Mouse (Mus musculus): ENCODE measurements around the gene Gm6899. TPM values are rescaled to one million over a fixed set of nuclear protein-coding genes. Genes with fewer than 3 reads are reported as not detected.

Gm6899 gene
- not detected in 2 replicates for polyA plus RNA-seq (2012)

DNA sequence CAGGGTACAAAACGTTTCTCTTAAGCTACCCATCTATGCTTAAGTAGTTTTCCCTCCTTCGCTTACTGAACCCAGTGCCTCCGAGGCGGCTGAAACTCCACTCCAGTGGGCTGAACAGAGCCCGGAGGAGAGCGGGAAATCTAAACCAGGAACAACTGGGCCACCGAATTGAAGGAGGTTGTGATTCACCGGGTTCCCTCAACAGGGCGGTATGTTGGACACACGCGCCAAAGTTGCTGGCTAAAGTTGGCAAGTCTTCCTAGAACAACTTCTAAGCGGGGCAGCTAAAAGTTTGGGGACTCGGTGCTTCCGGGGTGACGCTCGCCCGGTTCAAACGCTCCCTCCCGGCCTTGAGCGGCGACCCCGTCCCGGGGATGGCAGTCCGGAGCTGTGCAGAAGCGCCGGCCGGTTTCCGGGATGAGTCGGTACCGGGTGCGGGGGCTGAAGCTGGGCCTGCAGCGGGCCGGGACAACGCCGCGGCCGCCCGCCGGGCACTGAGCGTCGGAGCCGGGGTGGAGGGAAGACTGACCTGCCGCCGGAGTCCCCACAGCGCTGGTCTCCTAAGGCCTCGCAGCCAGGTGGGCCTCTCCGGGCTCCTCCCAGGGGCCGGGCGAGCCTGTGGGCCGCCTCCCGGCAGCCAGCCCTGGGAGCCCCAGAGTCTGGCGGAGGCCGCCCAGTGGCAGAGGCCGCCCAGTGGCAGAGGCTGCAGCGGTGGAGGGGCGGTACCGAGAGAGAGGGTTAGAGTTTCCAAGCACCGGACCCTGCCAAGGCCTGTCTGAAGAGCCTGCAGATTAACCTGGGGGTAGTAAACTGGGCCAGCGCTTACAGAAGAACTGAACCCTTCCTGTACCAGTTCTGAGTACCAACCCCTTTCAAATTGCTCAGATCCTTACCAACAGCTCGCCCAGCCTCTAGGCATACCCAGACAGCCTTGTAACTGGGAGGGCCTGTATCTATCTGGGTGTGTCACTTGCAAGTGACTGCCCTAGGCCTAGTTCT is at the start of gene Gm6899, which contains the start of gene Vrk2:
Gene Gm6899 (plus strand): TSS at position 181 of the 999 bp plus-strand sequence.
Gene Vrk2 (minus strand): TSS at position 939 of the 999 bp plus-strand sequence.
- TF ChIP-seq GATA1 (IDR thresholded peaks at IDR 0.05; ENCODE audit: low read length), result no peak

DNA sequence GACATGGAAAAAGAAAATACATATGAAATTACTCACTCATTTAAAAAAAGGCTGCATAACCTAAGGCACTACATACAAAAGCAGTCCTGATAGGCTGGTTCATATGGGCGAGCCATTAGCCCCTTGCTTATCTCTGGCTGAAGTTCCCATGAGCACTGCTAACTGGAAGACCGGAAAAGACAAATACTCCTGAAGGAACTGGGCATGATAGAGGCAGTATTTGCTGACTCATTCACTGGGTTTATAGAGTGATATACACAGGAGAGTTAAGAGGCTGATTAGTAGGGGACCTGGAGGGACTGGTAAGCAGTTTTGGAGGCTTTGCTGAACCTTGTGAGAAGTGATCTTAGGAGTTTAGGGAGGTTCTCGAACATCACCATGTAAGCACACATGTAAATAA is 41.5 kb upstream of the Gm6899 start:
- TF ChIP-seq GATA1 (IDR thresholded peaks at IDR 0.05; ENCODE audit: low read length), result peak; percentile 84

DNA sequence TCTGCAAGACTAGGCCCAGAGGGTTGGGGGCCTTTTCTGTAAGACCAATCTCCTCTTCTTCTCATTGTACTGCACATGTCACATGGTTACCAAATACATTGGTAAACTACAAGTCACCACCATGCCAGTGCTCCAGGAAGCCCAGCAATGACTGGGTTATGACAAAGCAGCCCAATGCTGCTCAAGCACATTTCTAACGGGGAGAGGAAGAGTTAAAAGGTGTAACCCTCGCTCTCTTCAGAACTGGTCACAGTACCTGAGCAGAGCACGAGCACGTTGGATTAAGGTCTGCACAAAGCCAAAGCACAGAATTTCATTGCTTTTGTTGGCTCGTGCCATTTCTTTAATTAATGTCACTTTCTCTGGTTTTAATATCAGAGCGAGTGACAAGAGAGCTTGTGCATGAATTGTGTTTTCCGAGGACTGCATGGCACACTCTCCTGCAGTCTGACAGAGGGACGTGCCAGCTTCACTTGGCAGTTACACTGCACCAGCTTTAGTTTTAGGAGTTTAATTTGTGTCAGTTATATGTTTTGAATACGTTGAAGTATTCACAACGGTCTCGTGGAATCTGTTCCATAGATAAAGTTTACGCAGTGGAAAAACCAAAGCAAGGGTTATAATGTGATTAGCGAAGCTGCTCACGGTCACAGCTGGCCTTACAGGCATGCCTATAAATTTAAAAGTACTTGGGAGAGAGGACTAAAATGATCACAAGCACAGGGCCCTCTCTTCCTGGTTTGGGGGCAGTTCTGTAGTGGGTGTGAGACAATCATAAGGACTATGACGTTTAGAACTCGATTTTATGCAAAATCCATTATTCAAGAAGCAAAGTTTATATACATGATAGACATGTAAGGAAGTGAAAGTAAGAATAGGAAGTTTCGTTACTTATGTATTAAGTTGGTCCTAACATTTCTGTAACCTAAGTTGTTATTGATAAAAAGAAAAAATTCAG is 7.4 kb upstream of the Gm6899 start:
- no peak for TF ChIP-seq GATA1 (IDR thresholded peaks at IDR 0.05; ENCODE audit: low read length)

DNA sequence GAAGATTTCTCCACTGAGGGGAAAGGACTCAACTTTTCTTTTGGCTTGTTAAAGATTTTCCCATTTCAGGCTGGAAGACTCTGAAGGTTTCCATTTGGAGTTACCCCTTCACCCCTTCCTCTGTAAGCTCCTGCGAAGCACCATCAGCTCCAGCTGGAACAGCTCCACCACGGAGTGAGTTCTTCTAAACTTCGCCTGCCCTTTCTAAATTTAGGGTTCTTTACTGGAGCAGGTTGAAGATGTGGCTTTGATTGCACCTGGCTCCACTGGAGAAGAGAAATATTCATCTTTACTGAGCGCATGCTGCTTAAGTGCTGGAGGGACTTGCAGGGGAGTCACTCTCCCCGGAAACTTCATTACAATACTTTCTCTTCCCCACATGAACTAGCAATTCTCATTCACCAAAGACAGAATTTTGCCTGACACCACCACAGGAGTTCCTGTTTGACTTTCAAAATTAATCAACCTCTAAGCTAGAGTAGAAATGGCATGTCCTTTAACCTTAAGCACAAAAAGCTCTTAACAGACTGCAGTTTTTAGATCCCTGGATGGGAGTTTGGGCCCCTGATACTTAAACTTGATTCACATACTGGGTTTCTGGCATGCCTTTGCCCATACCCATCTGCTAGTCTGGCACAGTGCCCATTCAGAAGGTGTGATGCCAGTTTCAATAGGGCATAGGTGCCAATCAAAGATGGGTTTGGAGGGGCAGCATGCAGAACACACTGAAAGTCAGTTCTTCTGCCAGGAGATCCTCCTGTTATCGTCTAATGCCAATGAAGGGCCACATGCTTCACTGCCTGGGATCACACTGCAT is 6.5 kb upstream of the Gm6899 start:
- no peak for TF ChIP-seq GATA1 (IDR thresholded peaks at IDR 0.05; ENCODE audit: low read length)

GRCm38 (mm10) chr11:26587184-26587524 is 5.9 kb upstream of the Gm6899 start:
- TF ChIP-seq GATA1 (IDR thresholded peaks at IDR 0.05; ENCODE audit: low read length), result no peak

DNA sequence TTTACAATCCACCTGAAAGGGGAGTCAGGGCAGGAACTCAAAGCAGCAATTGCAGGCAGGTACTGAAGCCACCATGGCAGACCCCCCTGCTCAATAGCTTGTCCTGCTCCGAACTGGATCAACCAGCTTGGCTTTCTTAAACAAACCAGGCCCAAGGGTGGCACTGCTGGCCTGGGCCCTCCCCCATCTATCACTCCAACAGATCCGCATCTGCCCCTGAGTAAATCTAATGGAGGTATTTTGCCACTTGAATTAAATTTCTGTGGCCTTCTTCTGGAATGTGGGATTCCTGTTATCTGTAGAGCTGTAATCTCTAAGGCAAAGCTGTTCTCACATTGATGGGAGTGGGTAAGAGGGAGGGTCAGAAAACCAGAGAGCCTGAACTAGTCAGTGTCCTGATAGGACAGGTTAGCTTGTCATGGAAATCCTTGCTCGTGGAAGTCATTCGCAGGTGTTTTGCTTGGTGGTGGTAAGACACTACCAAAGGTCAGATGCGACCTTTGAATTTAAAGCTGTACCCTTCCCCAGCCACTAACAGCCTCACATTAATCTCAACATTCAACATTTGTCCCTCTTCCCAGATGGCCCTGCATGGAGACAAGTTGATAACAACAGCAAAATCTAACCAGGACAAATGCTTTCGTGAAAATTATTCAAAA is 517 bp upstream of the Gm6899 start:
- TF ChIP-seq GATA1 (IDR thresholded peaks at IDR 0.05; ENCODE audit: low read length), result no peak

- no peak for TF ChIP-seq GATA1 (IDR thresholded peaks at IDR 0.05; ENCODE audit: low read length)
Observed at GRCm38 (mm10) chr11:26594487-26594886, 1.4 kb downstream of the Gm6899 start.

DNA sequence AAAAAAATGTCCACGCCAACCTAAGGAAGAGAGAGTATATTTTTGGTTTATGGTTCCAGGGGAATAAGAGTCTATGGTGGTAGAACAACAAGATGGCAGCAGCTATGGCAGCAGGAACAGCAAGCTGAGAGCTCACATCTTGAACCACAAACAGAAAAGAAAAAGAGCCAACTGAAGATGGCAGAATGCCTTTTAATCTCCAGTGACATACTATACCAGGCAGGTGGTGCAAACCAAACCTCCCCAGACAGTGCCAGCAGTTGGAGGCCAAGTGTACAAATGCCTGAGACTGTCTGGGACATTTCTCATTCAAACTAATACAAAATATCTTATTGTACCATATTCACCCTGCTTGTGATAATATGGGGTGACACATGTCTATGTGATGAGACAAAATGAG is 3.1 kb downstream of the Gm6899 start:
- TF ChIP-seq GATA1 (IDR thresholded peaks at IDR 0.05; ENCODE audit: low read length), result no peak

GRCm38 (mm10) chr11:26597145-26597544 is 4.1 kb downstream of the Gm6899 start:
- TF ChIP-seq GATA1 (IDR thresholded peaks at IDR 0.05; ENCODE audit: low read length), result no peak

DNA sequence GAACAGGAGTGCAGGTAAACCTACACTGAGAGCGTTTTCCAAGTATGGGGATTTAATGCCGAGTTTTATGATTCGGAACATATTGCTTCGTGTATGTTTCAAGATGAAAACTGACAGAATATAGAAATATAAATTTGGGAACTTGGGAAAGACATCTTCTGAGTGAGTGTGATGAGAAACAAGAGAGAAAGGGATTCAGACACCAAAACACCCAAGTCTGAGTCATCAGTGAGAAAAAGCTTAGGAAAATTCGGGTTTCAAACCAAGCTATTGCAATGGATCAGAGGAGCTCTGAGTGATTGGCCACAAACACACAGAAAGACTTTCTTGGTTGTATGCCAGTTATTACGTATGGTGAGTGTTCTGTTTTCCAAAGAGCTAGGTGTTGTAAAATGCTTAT is 4.7 kb downstream of the Gm6899 start:
- no peak for TF ChIP-seq GATA1 (IDR thresholded peaks at IDR 0.05; ENCODE audit: low read length)

GRCm38 (mm10) chr11:26598876-26599275 is 5.8 kb downstream of the Gm6899 start:
- TF ChIP-seq GATA1 (IDR thresholded peaks at IDR 0.05; ENCODE audit: low read length), result no peak

DNA sequence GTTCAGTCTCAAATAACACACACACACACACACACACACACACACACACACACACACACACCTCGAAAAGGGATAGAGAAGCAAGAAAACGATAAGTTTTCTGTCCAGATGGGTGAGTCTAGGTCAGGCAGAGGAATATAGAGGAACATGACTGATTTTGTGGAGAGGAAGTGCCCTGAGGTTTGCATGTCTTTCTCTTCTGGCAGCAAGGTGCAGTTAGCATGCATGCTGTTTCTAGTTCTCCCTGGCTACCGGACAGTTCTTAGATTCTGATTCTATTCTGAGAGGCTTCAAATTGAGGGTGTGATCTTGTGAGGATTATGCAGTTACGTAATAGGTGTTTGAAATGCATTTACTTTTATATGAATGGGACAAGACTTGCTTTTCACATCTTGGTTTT is 7.7 kb downstream of the Gm6899 start:
- TF ChIP-seq GATA1 (IDR thresholded peaks at IDR 0.05; ENCODE audit: low read length), result no peak

GRCm38 (mm10) chr11:26601571-26602175 is 8.6 kb downstream of the Gm6899 start:
- TF ChIP-seq GATA1 (IDR thresholded peaks at IDR 0.05; ENCODE audit: low read length), result no peak

GRCm38 (mm10) chr11:26604061-26604655 is 11.1 kb downstream of the Gm6899 start:
- TF ChIP-seq GATA1 (IDR thresholded peaks at IDR 0.05; ENCODE audit: low read length), result no peak
